Mouse (Mus musculus): ENCODE data around the gene Prox2.

Prox2 gene

DNA sequence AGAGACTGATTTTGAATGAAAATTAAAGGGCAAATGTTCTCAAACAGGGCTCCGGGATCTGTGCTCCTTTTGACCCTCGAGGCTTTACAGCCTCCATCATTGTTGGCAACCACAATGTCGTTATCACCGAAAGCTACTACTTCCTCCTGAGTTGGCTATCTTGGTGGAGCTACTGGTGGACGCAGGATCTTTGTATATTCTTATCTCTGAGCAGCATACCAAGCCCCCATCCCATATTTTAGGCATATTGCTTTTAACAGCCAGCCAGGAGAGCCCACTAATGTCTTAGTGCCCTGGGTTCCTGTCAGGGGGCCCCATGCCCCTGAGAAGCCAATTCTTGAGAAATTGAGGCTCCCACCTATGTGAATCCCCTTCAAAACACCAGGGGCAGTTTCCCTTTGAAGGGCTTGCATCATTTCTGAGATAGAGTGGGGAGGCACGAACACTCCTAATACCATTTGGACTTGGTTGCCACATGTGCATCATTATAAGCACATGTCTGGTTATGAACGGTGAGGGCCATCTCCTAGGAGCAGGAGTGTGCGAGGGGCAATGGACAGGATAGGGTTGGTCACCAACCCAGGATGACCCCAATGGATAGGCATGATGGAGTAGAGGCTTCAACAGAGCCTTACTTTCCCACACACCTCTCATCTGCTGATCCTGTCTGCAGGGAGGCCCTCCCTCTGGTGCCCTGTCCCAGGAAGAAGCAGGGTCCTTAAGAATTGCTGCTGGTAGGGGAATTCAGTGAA lies 23.7 kb upstream of the Prox2 start:
- in situ Hi-C loops (cut with MboI, MseI), result no loop called here

DNA sequence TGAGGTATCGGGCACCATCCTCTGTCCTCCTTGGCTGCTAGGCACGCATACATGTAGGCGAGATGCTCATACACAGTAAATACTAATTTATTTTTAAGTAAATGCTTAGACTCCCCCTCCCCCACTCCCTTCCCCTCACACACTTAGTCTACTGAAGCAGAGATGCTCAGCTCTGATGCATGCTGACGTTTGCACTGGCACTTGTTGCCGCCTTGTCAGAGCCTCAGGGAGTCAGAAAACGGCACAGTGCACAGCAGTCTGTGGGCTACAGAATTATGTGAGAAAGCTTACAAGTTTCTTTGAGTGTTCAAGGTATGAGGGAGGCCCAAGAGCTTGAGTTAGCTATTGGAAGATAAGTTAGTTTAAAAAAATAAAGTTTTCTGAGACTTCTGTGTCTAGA lies 20.8 kb upstream of the Prox2 start:
- in situ Hi-C loops (cut with MboI, MseI), result no loop called here

- in situ Hi-C loops (cut with MboI, MseI), result no loop called here
These were observed 18.9 kb upstream of the Prox2 start for GRCm38 (mm10) chr12:85129426-85129978.

- in situ Hi-C loops (cut with MboI, MseI), result no loop called here
These were observed 16.5 kb upstream of the Prox2 start for GRCm38 (mm10) chr12:85126986-85127603.

- in situ Hi-C loops (cut with MboI, MseI), result loop anchor here (5.0 kb wide), 1 partner anchor 343 kb away; no protein-coding TSS in a partner anchor
These were observed 14.2 kb upstream of the Prox2 start for GRCm38 (mm10) chr12:85124751-85125150.

DNA sequence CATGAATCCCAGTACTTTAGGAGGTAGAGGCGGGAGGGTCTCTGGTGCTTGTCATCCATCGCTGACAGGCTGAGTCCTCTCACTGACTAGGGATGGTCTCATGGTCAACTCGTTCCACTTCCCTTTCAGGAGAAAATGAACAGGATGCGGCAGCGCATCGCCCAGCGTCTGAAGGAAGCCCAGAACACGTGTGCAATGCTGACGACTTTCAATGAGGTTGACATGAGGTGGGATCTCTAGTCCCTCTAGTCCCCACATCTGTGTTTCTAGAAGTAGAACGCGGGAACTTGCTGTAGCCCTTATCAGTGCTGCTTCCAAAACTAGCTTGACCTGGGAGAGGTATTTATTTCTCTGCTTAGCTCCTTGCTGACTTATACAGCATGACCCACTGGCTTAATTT lies 13.1 kb upstream of the Prox2 start:
- in situ Hi-C loops (cut with MboI, MseI), result loop anchor here (5.0 kb wide), 1 partner anchor 344 kb away; no protein-coding TSS in a partner anchor

- in situ Hi-C loops (cut with MboI, MseI), result loop anchor here (5.0 kb wide), 1 partner anchor 344 kb away; no protein-coding TSS in a partner anchor
These were observed 12.6 kb upstream of the Prox2 start for GRCm38 (mm10) chr12:85123108-85123530.

GRCm38 (mm10) chr12:85121806-85122459 lies 11.4 kb upstream of the Prox2 start:
- in situ Hi-C loops (cut with MboI, MseI), result loop anchor here (5.0 kb wide), 1 partner anchor 345 kb away; no protein-coding TSS in a partner anchor

- in situ Hi-C loops (cut with MboI, MseI), result no loop called here
These were observed 5.1 kb upstream of the Prox2 start for GRCm38 (mm10) chr12:85115678-85116077.

DNA sequence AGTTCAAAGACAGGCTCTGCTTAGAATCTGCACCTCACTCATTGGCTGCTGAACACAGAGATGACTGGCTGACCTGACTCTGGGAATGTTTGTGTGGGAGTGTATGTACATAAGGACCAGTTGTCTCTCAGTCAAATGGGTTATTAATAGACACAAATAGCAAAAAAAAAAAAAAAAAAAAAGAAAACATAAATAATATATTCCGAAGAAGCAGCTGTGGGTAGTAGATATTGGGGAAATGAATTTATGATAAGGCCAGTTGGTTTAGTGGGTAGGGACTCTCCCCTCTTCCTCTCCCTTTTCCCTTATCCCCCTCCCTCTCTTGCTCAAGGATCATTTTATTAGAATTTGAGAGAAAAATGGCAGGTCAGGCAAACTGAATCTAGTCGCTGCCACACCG lies 3.4 kb upstream of the Prox2 start:
- in situ Hi-C loops (cut with MboI, MseI), result no loop called here

GRCm38 (mm10) chr12:85113337-85113736 lies 2.8 kb upstream of the Prox2 start:
- in situ Hi-C loops (cut with MboI, MseI), result no loop called here

GRCm38 (mm10) chr12:85112550-85113251 lies 2.1 kb upstream of the Prox2 start:
- in situ Hi-C loops (cut with MboI, MseI), result no loop called here

DNA sequence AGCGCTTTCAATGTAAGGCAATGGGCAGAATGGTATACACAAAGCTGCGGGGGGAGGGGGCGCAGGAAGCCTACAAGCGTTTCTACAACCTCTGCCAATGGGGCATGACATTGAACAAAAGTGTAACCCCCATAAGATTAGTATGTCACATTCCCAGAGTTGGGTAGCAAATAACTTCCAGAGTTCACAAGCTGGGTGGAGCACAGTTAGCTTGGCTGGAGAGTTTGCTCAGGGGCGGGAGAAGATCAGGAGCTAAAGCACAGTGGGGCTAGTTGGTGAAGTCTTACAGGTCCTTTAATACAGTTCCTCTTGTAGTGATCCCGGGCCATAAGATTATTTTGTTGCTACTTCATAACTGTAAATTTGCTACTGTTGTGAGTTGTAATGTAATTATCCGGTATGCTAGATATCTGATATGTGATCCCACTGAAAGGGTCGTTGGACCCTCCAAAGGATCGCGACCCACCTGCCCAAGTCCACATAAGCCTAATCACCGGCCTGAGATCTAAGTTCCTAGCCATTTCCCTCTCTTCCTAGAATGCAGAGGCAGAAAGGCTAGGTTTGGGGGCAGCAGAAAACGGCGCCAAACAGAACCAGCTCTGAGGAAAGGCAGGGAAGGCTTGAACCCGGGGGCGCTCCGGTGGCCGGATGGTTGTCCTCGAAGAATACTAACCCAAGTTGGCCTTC lies 405 bp downstream of the Prox2 start:
- in situ Hi-C loops (cut with MboI, MseI), result no loop called here

DNA sequence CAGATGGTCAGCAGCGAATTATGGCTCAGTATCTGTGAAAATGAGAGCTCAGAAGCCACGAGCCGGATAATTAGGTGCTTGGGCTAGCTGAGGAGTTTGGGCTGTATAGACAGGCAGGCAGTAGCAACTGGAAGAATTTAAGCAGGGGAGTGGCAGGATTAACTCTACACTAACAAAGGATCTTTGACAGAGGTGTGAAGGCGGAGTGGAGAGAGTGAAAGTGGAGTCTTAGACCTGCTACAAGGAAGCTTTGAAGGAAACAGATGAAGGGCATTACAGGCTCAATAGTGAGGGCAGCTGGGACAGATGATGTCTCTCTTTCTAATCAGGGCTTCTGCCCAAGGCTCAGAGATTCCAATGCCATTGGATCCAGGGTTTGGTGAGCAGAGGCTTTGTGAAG lies 1.1 kb downstream of the Prox2 start:
- in situ Hi-C loops (cut with MboI, MseI), result no loop called here

DNA sequence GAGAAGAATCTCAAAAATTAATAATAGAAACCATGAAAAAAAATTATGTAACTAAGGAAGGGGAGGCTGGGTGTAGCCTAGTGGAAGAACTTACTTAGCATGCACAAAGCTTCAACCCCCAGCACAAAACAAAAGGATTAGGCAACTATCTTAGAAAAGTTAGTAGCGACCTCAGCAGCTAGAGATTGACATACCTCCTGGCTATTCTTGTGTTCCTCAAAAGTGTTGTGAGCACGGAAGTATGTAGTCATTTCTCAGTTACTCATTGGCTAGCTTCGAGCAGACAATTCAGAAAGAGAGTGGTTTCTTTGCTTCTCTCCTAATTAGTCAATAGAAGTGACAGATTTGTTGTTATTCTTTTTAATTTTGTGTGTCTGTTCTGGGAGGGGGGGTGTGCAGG lies 1.9 kb downstream of the Prox2 start:
- in situ Hi-C loops (cut with MboI, MseI), result no loop called here

GRCm38 (mm10) chr12:85106292-85106691 lies 4.3 kb downstream of the Prox2 start:
- in situ Hi-C loops (cut with MboI, MseI), result no loop called here

- in situ Hi-C loops (cut with MboI, MseI), result no loop called here
These were observed 5.8 kb downstream of the Prox2 start for GRCm38 (mm10) chr12:85104789-85105188.

- in situ Hi-C loops (cut with MboI, MseI), result no loop called here
These were observed 7.5 kb downstream of the Prox2 start for GRCm38 (mm10) chr12:85103096-85103495.

DNA sequence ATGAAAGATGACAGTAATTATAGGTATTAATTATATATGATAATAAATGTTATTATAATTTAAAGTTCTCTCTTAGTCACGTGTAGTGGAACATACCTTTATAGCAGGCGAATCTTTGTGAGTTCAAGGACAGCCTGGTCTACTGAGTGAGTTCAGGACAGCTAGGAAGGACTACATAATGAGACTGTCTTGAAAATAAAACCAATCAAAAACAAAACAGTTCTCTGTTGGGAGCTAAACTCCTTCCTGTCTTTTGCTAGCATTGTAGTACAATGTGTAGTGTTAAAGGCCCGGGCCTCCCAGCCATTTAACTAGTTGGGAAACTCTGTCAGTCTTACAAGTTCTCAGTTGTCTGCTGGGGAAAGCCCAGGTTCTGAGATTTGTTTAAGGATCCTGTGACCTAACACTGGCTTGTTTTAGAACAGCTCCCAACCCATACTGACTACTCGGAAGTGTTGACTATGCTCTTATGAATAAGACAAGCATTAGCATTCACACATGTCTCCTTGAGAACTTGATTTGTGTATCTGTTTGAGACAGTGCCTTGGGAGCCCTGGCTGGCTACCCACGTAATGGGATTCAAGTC lies 8.9 kb downstream of the Prox2 start:
- in situ Hi-C loops (cut with MboI, MseI), result no loop called here

- in situ Hi-C loops (cut with MboI, MseI), result no loop called here
These were observed 9.6 kb downstream of the Prox2 start for GRCm38 (mm10) chr12:85101001-85101400.

DNA sequence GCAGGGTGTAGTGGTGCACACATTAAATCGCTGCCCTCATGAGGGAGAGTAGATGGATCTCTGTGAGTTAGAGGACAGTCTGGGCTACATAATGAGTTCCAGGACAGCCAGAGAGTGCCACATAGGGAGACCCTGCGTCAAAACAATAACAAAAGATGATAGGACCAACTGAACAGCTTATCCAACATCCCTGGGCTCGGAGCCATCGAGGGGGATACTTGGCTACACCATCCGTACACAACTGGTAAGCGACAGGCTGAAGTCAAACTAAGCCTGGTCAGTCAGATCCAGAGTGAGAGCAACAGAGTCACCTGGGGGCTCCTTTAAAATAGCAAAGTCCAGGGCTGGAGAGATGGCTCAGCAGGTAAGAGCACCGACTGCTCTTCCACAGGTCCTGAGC lies 14.7 kb downstream of the Prox2 start:
- in situ Hi-C loops (cut with MboI, MseI), result loop anchor here (10.0 kb wide), 1 partner anchor 451 kb away; the partner anchor contains the start of gene Vrtn

Measured in T-helper 1 cell (primary cell).